Mouse (Mus musculus) midbrain, embryonic 12.5 days (tissue): Measurements from ENCODE around the gene Scyl2. TPM values are rescaled to one million over a fixed set of nuclear protein-coding genes. Genes with fewer than 3 reads are reported as not detected.

Source experiments
- ATAC-seq: fragments of 200-750 bp; cut with Nextera tagmentation; 2 replicates; pipeline ENCODE4 v1.8.0; 2017; ENCODE audit warnings: low read depth, moderate TSS enrichment, moderate library complexity; ENCODE audit not compliant: low FRiP score
- H3K27ac ChIP-seq: fragments of 300-500 bp; sonication (generic); replicated peaks from 2 replicates; pipeline ENCODE4 v1.5.1; 2016; ENCODE audit warnings: mild to moderate bottlenecking
- H3K27me3 ChIP-seq: fragments of 300-500 bp; sonication (generic); 2 replicates; pipeline ENCODE4 v1.6.1; 2016; ENCODE audit warnings: mild to moderate bottlenecking
- H3K36me3 ChIP-seq: fragments of 300-500 bp; sonication (generic); 2 replicates; pipeline ENCODE4 v1.6.1; 2016
- H3K4me1 ChIP-seq: fragments of 300-500 bp; sonication (generic); 2 replicates; pipeline ENCODE4 v1.6.1; 2016
- H3K4me2 ChIP-seq: fragments of 300-500 bp; sonication (generic); replicated peaks from 2 replicates; pipeline ENCODE4 v1.6.1; 2016; ENCODE audit warnings: mild to moderate bottlenecking, moderate library complexity
- H3K4me3 ChIP-seq: fragments of 300-500 bp; sonication (generic); 2 replicates; pipeline ENCODE4 v1.5.1; 2016; ENCODE audit warnings: mild to moderate bottlenecking
- H3K9ac ChIP-seq: fragments of 300-500 bp; sonication (generic); replicated peaks from 2 replicates; pipeline ENCODE4 v1.6.1; 2016; ENCODE audit warnings: mild to moderate bottlenecking, moderate library complexity
- H3K9me3 ChIP-seq: fragments of 300-500 bp; sonication (generic); 2 replicates; pipeline ENCODE4 v1.6.1; 2016; ENCODE audit warnings: mild to moderate bottlenecking
- WGBS: fragments of 180-500 bp; shearing (Covaris S2); methylation state at CpG from one replicate; pipeline ENCODE4 v1.1.7; 2016; 5-methylcytosine and 5-hydroxymethylcytosine counted together
- polyA plus RNA-seq: library from polyadenylated mRNA; unstranded; fragments of >200 nt; fragmentation: Nextera tagmentation; extraction: Ambion mirVana; gene quantifications from 2 replicates; pipeline ENCODE4 v1.2.1, GENCODE M21; 2016

The Scyl2 gene
- polyA plus RNA-seq, 1 experiment from 2014 or later = 13.5 TPM

DNA sequence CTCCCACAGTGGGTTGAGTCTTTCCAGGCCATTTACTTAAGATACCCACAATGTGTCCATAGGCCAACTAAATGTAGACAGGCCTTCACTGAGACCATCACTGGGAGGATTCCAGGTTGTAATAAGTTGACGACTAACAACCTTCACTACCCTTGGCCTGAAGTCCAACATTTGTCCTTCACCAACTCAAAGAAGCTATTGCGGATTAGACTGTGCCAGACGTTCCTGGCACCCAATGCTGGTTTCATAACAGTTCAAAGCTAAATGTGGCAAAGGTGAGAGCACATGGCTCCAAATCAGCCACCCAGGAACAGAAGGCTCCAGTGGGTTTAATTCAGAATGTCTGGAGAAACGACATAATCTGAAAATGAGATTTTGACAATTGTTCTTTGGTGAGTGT is 53.0 kb downstream of the Scyl2 start:
- Histone ChIP-seq H3K27ac (no peak overlapping the region), H3K4me2 (no peak overlapping the region), H3K9ac (no peak overlapping the region), H3K27me3 (no peaks in the 10 kb centered on the region), H3K4me3 (no peak overlapping the region), H3K4me1 (no peaks in the 10 kb centered on the region), H3K9me3 (no peaks in the 10 kb centered on the region), H3K36me3 (no peaks in the 10 kb centered on the region)
- no peak for ATAC-seq
- 90% methylated on average over 4 of the region's 4 CpGs for WGBS

DNA sequence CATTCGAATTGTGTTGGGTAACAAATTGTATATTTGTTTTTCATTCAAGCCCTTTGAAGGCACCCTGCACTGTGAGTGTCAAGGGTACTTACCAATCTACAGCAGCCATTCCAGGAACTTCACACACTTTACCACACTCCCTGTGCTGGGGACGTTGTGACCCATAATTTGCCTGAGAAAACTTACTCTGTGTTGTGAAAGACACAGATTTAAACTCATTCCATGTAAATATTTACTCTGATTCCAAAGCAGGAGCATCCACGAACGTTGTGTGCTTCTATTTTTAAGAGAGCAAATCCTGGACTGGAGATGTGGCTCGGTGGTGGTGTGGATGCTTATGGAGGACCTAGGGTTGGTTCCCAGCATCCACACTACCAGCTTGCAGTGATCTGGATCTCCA is 54.3 kb downstream of the Scyl2 start:
- Histone ChIP-seq H3K9ac (no peak overlapping the region), H3K4me2 (no peak overlapping the region), H3K36me3 (no peaks in the 10 kb centered on the region), H3K27ac (no peak overlapping the region), H3K27me3 (no peaks in the 10 kb centered on the region), H3K4me3 (no peak overlapping the region), H3K9me3 (no peaks in the 10 kb centered on the region), H3K4me1 (no peaks in the 10 kb centered on the region)
- ATAC-seq = no peak
- WGBS = 62% methylated on average over 5 of the region's 5 CpGs

DNA sequence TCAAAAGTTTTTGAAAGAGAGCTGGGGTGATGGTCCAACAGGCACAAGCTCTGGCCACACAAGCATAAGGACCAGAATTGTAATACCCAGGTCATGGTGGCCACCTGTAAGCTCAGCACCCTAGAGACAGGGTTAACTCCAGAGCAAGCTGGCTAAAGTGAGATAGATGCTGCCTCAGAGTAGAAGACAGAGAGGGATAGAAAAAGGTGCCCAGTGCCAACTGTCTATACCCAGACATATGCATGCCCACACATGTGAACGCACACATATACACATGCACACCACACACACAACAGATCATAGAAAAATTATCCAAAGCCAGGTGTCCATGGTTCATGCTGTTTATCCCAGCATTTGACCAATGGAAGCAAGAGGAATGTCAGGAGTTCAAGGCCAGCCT is 55.5 kb downstream of the Scyl2 start:
- H3K27ac ChIP-seq = no peak overlapping the region
- H3K4me3 ChIP-seq = no peak overlapping the region
- no peaks in the 10 kb centered on the region for H3K36me3 ChIP-seq
- H3K27me3 ChIP-seq = no peaks in the 10 kb centered on the region
- 0 out of 2 replicates have a peak, but pooled peaks have one; percentile 30 for ATAC-seq
- no peaks in the 10 kb centered on the region for H3K4me1 ChIP-seq
- H3K9me3 ChIP-seq = no peaks in the 10 kb centered on the region
- WGBS = 100% methylated on average over 1 of the region's 1 CpGs
- no peak overlapping the region for H3K4me2 ChIP-seq
- no peak overlapping the region for H3K9ac ChIP-seq

DNA sequence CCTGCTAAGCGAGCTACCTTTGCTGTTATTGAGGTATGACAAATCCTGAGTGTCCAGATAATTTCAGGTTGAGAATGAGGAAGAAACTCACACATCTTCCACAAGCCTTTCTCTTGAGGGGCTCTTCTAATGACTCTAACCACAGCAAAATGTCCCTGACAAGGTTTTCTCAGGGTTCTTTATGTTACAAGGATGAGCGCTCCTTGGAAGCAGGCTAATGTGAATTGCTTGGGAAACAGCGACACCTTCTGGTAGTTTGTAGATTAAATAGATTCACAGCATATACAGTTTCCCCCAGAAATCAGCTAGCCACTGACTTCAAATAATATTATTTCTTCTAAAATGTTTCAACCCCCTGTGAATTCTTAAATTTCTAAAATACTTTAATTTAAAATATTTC is 56.0 kb downstream of the Scyl2 start:
- no peak overlapping the region for H3K4me3 ChIP-seq
- no peaks in the 10 kb centered on the region for H3K27me3 ChIP-seq
- no peak overlapping the region for H3K4me2 ChIP-seq
- H3K36me3 ChIP-seq = no peaks in the 10 kb centered on the region
- H3K9me3 ChIP-seq = no peaks in the 10 kb centered on the region
- no peaks in the 10 kb centered on the region for H3K4me1 ChIP-seq
- no peak overlapping the region for H3K9ac ChIP-seq
- ATAC-seq = peak; percentile 84
- whole genome bisulfite sequencing = 23% methylated on average over 3 of the region's 3 CpGs
- no peak overlapping the region for H3K27ac ChIP-seq

DNA sequence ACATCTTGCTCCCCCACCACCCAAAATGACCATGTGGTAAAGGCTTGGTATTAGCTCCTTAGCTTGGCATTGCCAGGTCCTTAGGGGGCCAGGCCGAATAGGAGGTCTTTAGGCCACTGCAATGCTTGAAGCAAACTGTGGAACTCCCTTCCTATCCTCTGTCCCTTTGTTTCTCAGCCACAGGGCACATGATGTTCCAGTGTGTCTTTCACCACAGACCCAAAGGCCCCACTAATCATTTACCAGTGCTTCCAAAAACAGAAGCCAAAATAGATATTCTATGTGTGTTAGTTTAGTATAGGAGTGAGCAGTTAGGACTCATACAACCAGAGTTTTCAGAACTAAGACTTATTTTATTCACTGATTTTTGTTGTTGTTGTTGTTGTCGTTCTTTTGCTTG is 59.4 kb downstream of the Scyl2 start:
- Histone ChIP-seq H3K27me3 (no peaks in the 10 kb centered on the region), H3K4me2 (no peak overlapping the region), H3K27ac (no peak overlapping the region), H3K4me3 (no peak overlapping the region), H3K4me1 (no peaks in the 10 kb centered on the region), H3K9me3 (no peaks in the 10 kb centered on the region), H3K36me3 (no peaks in the 10 kb centered on the region), H3K9ac (no peak overlapping the region)
- 91% methylated on average over 2 of the region's 2 CpGs for WGBS
- ATAC-seq = no peak

DNA sequence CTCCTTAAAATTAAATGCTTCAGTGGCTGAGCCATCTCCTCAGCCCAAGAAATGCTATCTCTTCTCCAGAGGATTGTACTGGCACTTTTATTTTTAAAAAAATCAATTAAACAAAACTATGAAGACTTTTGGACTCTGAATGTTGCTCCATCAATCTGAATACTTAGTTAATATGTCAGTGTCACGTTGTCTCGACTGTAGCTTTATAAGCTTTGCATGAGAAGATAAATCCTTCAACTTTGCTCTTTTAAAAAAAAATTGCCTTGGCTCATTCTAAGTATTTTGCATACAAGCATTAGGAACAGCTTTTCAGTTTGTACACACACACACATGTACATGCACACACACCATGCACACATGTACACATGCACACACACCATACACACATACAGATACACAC is 61.9 kb downstream of the Scyl2 start:
- Histone ChIP-seq H3K27ac (no peak overlapping the region), H3K4me3 (no peak overlapping the region), H3K4me1 (no peaks in the 10 kb centered on the region), H3K36me3 (no peaks in the 10 kb centered on the region), H3K27me3 (no peaks in the 10 kb centered on the region), H3K4me2 (no peak overlapping the region), H3K9ac (no peak overlapping the region), H3K9me3 (no peaks in the 10 kb centered on the region)
- WGBS = 95% methylated on average over 2 of the region's 2 CpGs
- ATAC-seq = no peak

DNA sequence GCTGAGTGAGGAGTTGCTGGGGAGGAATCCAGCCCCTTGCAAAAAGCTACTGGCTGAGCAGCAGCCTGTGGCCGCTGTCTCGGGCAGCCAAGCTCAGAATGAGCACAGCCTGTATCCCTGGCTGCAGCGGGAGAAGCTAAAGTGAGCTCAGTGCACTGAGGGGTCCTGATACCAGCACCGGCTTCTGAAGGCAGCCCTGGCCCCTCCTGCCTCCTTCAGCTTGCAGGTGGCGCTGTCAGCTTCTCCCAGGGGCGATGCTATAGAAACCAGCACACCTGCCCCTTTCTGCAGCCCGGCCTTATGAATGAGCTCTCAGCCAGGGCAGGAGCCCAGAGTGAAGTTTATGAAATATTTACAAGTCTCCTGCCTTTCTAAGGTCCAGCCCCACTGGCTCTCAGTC is 65.0 kb downstream of the Scyl2 start, which contains the start of gene Slc17a8:
Gene Slc17a8 (minus strand): TSS at position 125 of the 400 bp plus-strand sequence.
- Histone ChIP-seq H3K4me2 (no peak within 1 kb of the TSS), H3K4me1 (no peaks in the 10 kb centered on the region), H3K27me3 (no peaks in the 10 kb centered on the region), H3K9me3 (no peaks in the 10 kb centered on the region), H3K27ac (no peak within 1 kb of the TSS), H3K9ac (no peak within 1 kb of the TSS), H3K36me3 (no peaks in the 10 kb centered on the region), H3K4me3 (no peak within 1 kb of the TSS)
- 20% methylated on average over 7 of the region's 7 CpGs for WGBS
- no peak; the same call in none of the 2 replicates for ATAC-seq

DNA sequence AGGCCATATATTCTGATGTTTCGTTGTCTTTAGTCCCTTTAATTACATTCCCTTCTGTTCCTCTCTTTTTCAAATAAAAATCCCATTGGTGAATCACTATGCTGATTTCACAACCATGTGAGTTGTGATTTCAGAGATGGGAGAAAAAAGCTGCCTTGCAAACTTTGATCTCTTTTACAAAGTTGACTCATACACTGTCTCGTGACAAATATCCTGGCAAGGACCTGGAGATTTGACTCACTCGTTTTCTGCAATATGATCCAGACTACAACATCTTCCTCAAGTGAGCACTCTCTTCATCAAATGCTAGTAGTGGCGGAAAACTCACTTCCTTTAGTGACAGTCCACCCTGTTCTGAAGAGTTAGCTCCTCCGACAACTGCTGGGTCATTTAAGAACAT is 86.8 kb downstream of the Scyl2 start:
- no peak for ATAC-seq
- no peak overlapping the region for H3K4me2 ChIP-seq
- H3K27ac ChIP-seq = no peak overlapping the region
- WGBS = 84% methylated on average over 5 of the region's 5 CpGs
- no peaks in the 10 kb centered on the region for H3K27me3 ChIP-seq
- no peaks in the 10 kb centered on the region for H3K4me1 ChIP-seq
- H3K36me3 ChIP-seq = no peaks in the 10 kb centered on the region
- H3K9ac ChIP-seq = no peak overlapping the region
- H3K4me3 ChIP-seq = no peak overlapping the region
- no peaks in the 10 kb centered on the region for H3K9me3 ChIP-seq

DNA sequence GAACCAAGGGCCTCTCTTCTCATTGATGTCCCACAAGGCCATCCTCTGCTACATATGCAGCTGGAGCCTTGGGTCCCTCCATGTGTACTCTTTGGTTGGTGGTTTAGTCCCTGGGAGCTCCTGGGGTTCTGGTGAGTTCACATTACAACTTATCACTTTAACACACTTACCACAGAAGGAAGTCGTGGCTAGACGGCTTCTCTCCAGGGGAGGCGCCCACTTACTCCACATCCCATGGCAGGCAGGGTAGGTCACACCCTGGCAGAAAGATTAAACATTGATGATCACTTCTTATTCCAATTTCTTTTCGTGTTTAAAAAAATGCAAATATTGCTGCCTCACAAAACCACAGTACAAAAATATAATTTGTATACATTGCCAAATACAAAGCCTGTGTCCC is 88.8 kb downstream of the Scyl2 start:
- no peak overlapping the region for H3K9ac ChIP-seq

DNA sequence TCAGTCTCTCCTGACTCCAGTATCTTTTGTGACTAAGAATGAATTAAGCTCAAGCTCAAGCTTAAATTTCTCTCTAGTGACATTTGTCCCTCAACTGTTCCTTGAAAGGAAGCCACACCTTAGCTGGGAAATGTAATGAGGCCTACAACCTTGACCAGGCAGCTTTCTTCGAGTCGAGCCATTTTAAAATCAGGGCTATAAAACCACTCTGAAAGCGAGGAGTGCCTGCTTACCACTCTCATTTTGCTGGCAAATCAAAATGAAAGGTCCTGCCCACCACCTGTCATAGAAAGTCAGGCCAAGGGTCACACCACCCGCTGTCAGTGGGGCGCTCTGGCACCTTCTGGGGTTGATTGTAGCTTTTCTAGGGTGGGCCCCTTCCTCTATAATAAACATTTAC is 90.2 kb downstream of the Scyl2 start:
- ATAC-seq = no peak
- 96% methylated on average over 5 of the region's 5 CpGs for WGBS
- peaks cover 4% of the 10 kb centered on the region; the same call in 1 of the 2 replicates for H3K4me1 ChIP-seq

More for the DNA sequence above, 88.8 kb downstream of the Scyl2 start:
- no peak for ATAC-seq
- Histone ChIP-seq H3K4me1 (peaks cover 4% of the 10 kb centered on the region; the same call in 1 of the 2 replicates), H3K27me3 (no peaks in the 10 kb centered on the region), H3K9me3 (no peaks in the 10 kb centered on the region), H3K36me3 (no peaks in the 10 kb centered on the region), H3K4me3 (no peak overlapping the region), H3K27ac (no peak overlapping the region), H3K4me2 (no peak overlapping the region)
- WGBS = 86% methylated on average over 4 of the region's 4 CpGs

DNA sequence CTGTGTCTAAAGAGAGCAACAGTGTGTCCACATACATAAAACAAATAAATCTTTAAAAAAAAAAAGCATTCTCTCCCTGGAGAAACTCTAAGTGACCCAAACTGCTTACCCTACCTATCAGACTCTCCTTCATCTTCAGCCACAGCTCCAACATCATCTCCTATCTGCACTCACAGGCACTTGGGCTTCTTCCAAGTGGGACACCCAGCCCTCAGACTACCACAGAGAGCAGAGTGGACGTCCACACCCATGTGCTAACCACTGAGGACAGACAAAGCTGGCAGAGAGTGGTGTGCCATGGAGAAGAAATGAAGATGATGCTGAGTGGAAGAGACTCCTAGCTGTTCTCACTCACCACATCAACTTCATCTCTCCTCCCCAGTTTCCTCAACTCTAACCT is 90.6 kb downstream of the Scyl2 start:
- no peaks in the 10 kb centered on the region for H3K27me3 ChIP-seq
- H3K4me1 ChIP-seq = peaks cover 4% of the 10 kb centered on the region; the same call in 1 of the 2 replicates
- H3K9ac ChIP-seq = no peak overlapping the region
- no peaks in the 10 kb centered on the region for H3K36me3 ChIP-seq
- no peak overlapping the region for H3K27ac ChIP-seq
- 80% methylated on average over 1 of the region's 1 CpGs for WGBS
- no peak for ATAC-seq
- no peaks in the 10 kb centered on the region for H3K9me3 ChIP-seq
- H3K4me2 ChIP-seq = no peak overlapping the region
- no peak overlapping the region for H3K4me3 ChIP-seq

More for the DNA sequence above, 90.2 kb downstream of the Scyl2 start:
- Histone ChIP-seq H3K4me2 (no peak overlapping the region), H3K4me3 (no peak overlapping the region), H3K27ac (no peak overlapping the region), H3K36me3 (no peaks in the 10 kb centered on the region), H3K27me3 (no peaks in the 10 kb centered on the region), H3K9ac (no peak overlapping the region), H3K9me3 (no peaks in the 10 kb centered on the region)

DNA sequence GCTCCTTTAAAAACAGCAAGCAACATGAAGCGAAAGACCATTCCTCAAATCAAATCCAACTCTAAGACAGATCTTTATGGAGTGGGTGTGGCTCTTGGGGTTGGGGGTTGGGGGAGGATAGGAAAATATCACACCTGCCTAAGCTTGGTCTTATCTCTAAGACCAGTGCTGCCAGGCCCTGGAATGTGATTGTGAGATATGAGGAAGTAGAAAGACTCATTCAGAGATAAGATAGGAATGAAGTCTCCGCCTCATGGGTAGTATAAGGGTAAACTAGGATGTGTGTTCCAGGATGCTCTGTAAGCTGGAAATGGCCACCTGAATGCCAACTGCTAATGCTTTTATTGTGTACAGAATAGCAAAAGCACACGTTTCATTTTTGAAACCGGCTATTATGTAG is 91.8 kb downstream of the Scyl2 start:
- H3K9ac ChIP-seq = no peak overlapping the region
- WGBS = 92% methylated on average over 4 of the region's 4 CpGs
- no peaks in the 10 kb centered on the region for H3K9me3 ChIP-seq
- H3K36me3 ChIP-seq = no peaks in the 10 kb centered on the region
- no peak for ATAC-seq
- H3K27me3 ChIP-seq = no peaks in the 10 kb centered on the region
- H3K4me3 ChIP-seq = no peak overlapping the region
- H3K4me1 ChIP-seq = peaks cover 4% of the 10 kb centered on the region; the same call in 1 of the 2 replicates
- H3K27ac ChIP-seq = no peak overlapping the region
- no peak overlapping the region for H3K4me2 ChIP-seq

DNA sequence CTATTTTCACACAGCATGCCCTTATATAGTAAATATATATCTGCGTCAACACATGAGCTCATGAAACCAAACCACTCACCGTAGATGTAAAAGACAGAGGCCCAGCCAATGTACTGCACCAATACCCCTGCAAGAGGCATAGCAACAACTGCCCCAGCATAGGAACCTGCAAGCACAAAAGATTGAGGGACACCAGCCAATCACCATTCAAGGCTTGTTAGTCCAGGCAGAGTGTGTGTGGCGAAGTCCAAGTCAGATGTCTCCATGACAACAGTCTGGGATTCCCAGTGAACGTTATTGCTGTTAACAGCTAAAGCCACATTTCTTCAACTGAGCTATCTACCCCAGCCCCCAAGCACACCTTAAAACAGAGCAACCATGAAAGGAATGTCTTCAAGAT is 93.3 kb downstream of the Scyl2 start:
- Histone ChIP-seq H3K4me1 (peaks cover 4% of the 10 kb centered on the region; the same call in 1 of the 2 replicates), H3K4me2 (no peak overlapping the region), H3K27ac (no peak overlapping the region), H3K36me3 (no peaks in the 10 kb centered on the region), H3K9ac (no peak overlapping the region), H3K9me3 (no peaks in the 10 kb centered on the region), H3K27me3 (no peaks in the 10 kb centered on the region), H3K4me3 (no peak overlapping the region)
- 37% methylated on average over 4 of the region's 4 CpGs for WGBS
- peak; percentile 49; the same call in 1 of the 2 replicates for ATAC-seq
